Mouse (Mus musculus): ENCODE measurements at regions not wholly inside any gene's neighbourhood (a gene's known extent, or its start where the extent isn't known, plus 50 kb on each side); places are given as distances from the start of the nearest gene placed in this dataset.

DNA sequence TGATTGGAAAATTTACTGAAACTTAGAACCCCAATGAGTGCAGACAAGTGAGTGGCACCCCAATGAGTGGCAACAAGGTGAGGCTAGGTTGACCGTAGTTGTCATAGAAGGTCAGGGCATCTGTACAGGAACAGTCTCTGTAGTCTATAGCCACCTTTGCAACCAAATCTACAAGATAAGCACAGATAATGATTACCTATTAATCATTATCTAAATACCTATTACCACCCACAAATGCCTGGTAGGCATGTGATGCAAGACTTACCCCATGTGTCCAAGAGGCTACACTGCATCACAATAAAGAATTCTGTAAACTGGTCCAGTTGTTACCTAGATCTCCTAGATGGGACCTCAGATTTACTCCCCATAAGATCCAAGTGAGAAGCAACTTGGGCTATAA is 778.7 kb downstream of the Cntnap5b start:
- DNase-seq (ENCODE audit: low spot score) = no peak

DNA sequence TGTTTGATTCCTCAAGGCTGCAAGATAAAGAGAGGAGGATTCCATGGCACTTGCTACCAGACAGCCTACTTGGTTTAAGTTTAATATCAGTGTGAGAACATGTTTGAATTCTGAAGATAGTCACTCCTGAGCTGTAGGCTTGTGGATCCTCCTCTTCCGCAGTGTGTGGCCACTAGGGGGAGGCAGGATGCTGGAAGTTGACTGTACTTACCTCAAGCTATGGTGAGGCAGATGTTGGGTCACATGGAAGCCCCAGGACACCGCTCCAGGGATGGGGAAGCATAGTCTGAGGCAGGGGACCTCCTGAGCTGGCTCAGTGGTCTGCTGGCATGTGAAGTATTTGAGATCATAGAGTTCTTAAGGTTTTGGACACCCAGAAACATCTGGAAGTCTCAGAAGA is 784.4 kb downstream of the Cntnap5b start:
- DNase-seq (ENCODE audit: low spot score) = peak; percentile 6

Measured in urinary bladder, postnatal 25 days (tissue).